Mouse (Mus musculus) spleen, adult 12 weeks (tissue): ENCODE measurements around the gene Noxo1.
"Not testable (repeated sequence)": the region's sequence is repeated elsewhere in the genome, so short reads cannot be mapped to it uniquely, and the experiment has no call there.

Source experiments
- DNase-seq: peaks from one replicate; pipeline ENCODE4 v3.0.0; 2022; ENCODE audit warnings: low spot score

Gene Noxo1

DNA sequence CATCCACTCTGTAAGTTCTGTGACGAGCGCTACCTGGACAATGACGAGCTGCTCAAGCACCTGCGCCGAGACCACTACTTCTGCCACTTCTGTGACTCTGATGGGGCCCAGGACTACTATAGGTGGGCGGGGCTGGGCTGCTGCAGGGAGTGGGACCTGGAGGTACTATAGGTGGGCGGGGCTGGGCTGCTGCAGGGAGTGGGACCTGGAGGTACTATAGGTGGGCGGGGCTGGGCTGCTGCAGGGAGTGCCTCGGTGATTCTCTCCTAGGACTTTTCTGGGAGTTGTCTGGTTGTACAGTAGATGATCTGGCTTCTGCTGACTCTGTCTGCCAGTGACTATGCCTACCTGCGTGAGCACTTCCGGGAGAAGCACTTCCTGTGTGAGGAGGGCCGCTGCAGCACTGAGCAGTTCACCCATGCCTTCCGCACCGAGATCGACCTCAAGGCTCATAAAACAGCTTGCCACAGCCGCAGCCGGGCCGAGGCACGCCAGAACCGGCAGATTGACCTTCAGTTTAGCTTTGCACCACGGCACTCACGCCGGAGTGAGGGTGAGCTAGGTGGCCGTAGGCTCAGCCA is 18.4 kb upstream of the Noxo1 start:
- DNase-seq, result no peak

DNA sequence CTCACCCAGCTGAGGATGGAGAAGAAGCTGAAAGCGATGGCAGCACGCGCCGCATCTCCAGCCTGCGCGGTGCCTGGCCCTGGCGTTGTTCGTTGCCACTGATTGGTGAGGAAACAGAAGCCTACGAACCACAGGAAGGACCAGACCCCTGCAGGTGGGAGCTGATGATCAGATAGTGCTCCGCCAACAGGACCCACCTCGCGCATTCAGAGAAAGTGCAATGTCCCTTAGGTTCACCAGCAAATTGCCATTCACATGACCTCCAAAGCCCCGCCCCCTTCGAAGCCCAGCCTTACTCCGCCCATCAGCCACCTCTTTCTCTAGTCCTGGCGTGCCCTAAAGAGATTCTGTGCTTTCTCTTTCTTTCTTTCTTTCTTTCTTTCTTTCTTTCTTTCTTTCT is 9.5 kb upstream of the Noxo1 start:
- peak; percentile 29 for DNase-seq

DNA sequence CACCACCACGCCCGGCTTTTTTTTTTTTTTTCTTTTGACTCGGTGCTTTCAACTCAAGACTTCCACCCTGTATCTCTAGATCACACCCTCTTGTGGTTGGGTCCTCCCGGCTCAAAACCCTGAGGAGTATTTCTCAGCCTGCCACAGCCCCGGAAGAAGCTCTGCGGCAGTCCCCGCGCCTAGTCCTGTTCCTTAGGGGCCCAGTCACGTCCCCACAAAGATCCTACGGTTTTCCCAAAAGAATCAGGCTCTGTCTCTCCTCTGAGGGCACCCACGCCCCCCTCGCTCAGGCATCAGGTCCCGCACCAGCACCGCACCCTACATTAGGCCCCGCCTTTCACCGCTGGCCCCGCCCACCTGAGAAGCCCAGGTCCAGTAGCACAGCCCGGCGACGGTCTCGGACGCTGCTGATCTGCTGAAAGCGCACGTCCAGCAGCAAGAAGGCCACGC is 8.9 kb upstream of the Noxo1 start:
- DNase-seq, result peak; percentile 52

DNA sequence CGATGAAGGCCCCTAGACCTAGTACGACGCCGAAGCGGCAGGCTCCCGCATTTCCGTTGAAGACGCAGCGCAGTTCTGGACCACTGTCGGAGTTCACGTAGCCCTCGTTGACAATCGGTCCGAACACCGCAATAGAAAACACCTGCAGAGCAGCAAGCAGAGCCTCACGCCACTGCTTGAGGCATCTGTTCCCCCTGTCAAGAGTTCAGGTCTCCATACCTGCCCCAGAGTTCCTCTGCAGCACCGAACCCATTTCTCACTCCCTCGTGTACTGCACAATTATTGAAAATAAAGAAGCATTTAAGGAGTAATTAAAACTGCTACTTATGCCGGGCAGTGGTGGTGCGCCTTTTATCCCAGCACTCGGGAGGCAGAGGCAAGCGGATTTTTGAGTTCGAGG is 8.4 kb upstream of the Noxo1 start:
- DNase-seq, result no peak

DNA sequence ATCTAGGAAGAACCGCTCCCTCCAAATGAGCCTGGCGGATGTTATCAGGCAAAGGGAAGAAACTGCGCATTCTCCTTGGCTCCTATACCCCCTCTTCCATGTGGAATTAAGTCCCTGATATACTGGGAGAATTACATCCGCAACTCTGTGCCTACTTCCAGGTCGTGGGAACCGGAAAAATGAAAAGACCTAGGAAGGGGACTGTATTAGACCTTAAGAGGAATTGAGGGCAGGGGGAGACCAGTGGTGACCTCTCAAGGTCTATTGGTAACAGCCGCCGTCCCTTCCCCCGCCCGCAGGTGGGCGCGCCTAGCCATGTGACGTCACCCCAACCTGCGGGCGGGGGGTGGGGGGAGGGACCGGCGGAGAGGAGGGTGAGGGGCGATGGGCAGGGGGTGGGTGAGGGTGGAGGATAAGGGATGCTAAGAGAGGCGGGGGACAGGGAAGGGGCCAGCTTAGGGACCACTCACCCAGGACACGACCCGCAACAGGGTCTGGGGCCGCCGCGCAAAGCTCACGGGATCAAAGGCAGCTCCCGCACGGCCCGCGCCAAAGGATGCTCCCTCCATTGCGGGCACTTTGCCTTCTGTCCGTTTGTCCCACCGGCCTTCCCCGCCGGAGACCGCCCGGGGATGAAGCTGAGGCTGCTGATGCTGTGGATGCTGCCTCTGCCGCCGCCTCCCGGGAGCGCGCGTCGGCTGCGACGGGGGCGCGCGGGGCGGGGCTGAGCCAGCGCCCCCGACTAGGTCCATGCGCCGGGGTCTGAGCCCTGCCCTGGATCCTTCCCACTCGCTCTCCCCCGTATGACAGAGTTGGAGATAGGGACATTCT is 6.6 kb upstream of the Noxo1 start, which contains the start of gene Syngr3:
Gene Syngr3, minus strand, starts transcription at position 705 of the 831 bp plus-strand sequence.
- no peak for DNase-seq

DNA sequence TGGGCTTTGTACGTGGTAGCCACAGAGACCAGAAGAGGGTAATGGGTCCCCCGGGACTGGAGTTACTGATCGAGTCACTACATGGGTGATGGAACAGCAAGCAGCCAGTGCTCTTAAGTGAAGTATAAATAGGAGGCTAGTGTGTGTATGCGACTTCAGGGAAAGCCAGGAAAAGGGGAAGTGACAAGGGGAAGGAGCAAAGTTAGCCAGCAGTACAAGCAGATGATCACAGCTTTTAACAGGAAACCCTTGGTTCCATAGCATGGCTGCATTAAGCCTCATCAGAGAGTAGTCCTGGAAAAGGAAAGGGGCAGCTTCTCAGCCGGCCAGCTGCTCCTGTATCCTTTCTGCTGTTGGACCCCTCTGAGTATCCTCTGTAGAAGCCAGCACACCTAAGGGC is 3.6 kb upstream of the Noxo1 start:
- DNase-seq, result no peak

DNA sequence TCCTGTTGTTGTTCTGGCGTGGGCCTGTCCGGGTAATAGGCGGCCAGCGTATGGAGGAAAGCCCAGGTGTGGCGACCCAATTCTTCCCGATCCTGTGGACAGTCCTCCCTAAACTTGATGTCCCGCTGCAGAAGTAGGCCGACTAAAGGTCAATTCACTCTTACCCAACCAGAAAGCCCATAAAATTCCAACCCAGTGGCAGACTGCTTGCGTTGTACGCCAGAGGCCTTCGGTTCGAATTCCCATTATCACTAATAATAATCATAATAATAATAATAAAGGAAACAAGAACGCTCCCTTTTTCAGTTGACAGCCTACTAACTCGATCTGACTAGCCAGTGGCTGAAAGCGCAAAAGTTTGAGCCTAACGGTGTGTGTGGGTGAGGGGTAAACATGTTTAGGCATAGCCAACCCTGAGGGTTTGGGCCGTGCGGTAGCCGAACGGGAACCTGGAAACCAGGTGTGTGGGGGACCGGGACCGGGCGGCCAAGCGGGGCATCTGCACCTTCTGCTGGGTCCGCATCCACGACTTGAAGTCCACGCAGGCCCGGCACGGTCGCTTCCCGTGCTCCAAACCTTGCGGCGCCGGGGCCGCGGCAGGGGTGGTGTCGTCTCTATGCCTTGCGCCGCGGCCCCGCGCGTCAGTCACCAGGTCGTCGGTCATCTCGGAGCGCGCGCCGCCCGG is 566 bp upstream of the Noxo1 start:
- DNase-seq, result no peak

DNA sequence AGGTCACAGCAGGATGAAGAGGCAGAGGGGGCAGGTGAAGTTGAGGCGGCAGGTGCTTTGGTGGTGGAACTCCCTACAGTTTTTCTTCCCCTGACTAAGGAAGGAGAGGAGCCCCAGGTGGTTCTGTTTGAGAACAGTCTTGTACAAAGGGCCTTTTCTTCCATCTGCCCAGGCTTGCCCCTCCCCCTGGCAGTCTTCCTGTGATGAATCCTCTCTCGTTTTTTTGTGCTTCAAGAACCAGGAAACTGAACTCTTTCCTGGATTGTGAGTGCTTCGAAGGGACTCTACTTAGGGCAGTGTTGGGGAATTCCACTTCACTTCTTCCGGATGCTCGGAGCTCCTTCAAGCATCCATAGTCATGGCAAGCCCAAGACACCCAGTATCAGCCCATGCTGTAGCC is 2.0 kb downstream of the Noxo1 start:
- no peak for DNase-seq

DNA sequence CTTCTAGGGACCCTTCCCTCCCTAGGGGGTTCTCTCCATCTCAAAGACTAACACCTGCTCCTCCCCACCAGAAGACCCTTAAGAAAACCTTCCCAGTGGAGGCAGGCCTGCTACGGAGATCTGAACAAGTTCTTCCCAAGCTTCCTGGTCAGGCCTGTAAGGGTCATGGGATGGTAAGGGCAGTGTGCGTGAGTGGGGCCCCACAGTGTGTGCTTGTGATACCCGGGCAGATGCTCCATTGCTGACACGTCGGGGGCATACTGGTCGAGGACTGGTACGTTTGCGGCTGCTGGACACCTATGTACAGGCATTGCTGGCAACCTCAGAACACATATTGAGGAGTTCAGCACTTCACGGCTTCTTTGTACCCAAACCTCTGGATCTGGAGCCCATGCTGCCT is 2.7 kb downstream of the Noxo1 start:
- no peak for DNase-seq

DNA sequence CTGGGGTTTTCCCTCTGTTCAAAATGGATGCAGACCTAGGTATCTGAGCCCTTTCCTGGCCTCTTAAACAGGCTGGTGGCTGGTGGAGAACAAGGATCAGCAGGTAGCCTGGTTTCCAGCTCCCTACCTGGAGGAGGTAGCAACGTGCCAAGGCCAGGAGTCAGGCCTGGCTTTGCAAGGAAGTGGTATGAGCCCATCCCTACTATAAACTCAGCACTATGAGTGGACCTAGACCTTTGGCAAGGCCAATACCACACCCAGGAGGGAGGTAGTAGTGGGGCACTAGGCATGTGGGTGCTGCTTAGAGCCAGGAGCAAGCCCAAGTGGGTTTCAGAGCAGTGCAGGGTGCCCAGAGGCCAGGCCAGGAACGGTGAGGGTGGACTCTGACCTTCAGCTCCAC is 3.4 kb downstream of the Noxo1 start:
- no peak for DNase-seq

DNA sequence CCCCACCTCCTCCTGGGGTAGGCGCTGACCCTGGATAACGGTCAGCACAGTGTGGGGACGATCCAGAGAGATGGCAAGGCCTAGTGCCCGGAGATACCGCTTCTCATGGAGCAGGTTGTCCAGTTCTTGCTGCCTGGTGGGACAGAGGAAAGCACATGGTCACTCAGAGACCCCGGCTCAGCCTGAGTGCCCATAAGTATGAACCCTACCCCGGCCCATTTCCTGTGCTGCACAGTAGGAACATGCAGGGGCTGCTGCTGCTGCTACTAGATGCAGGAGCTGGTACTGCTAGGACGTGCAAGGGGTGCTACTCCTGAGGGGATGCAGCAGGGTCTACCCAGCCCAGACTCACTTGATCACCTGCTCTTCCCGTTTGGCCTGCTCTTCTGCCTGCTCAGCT is 5.2 kb downstream of the Noxo1 start:
- DNase-seq, result no peak

DNA sequence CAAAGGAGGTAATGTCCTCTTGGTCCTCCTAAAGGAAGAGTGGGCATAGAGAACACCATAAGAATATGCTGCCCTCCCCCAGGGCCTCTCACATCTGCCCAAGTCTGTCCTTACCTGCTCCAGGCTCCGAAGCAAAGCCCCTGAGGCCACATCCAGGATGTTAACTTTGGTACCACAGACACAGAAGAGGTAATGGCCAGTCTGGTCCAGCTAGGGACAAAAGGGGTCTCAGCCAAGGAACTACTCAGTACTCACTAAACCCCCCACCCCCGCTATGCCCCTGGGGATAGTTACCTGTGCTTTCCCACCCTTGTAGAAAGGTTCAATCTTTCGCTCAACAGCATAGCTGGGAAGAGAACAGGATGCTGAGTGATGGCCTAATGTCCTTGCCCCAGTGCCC is 9.8 kb downstream of the Noxo1 start:
- DNase-seq, result no peak

DNA sequence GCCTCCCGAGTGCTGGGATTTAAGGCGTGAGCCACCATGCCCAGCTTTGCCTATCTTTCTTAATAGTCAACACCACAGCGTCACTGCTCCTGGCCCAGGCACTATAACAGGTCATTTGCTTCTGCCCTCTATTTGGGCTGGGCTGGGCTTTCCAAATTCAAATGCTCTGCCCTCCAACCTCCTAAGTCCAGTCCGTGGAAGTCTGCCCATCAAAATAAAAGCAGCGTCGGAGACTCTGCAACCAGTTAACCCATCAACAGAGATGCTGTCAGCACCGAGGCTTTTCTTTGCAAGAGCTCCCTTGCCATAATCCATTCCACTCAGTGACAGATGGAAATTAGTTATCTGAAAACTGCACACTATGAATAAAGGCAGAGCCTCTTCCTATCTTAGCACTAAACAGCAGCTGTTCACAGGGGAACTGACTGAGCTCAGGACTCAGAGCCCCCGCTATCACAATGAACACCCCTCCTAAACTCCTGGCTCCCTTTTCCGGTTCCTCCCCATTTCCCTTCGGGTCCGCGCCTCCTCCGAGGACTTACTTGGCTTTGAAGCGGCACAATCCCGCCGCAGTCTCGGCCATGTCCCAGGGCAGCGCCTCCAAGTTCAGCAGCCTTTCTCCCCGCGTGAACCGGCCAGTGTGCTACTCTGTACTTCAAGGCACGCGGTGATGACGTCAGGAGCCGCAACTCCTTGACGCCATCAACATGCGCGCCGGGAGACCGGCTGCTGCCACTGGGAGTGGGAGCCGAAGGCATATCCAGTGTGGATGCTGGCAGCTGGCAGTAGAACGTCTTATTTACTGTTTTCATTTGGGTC is 11.2 kb downstream of the Noxo1 start, which contains the start of gene Tbl3:
Gene Tbl3, minus strand, starts transcription at position 679 of the 819 bp plus-strand sequence.
- DNase-seq, result peak; percentile 88

DNA sequence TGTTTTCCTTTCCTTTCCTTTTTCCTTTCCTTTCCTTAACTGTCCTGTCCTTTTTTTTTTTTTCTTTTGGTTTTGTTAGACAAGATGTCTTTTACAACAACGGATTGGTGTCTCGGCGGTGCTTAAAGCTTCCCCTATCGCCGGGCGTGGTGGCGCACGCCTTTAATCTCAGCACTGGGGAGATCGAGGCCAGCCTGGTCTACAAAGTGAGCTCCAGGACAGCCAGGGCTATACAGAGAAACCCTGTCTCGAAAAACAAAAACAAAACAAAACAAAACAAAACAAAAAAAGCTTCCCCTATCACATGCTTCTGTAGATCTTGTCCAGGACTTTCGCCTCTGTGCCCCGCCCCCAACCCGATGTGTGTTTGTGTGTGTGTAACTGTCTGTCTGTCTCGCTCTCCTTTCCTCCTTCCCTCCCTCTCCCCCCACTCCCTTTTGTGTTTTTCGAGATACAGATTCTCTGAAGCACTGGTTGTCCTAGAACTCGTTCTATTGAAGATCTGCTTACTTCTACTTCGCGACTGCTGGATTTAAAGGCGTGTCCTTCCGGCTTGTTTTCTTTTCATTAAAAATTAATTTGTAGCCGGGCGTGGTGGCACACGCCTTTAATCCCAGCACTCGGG is 11.9 kb downstream of the Noxo1 start:
- DNase-seq, result no peak

DNA sequence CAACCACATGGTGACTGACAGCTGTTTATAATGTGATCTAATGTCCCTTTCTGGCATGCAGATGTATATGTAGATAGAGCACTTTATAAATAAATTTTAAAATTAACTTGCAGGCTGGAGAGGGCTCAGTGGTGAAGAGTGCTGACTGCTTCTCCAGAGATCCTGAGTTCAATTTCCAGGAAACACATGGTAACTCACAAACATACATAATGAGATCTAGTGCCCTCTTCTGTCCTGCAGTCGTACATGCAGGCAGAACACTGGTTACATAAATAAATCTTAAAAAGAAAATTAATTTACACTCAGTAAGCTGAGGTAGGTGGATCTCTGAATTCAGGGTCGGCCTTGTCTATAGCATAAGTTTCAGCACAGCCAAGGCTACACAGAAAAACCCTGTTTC is 12.6 kb downstream of the Noxo1 start:
- DNase-seq, result no peak

DNA sequence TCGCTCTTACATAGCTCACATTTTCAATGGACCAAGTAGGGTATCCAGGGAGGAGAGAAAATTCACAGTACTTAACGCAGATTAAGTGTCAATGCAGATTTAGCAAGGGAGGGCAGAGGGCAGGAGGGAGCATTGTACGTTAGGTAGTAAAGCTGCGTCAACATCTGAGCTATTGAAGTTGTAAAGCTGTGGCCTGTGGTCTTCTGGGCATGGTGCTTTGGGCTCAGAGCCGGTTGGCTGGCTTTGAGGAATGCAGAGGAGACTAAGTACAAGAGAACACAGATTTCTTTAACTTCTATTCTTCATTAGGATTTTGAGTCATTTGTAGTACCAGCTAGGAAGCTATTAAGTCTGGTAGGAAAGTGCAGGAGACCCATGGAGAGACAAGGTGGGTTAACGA is 19.5 kb downstream of the Noxo1 start:
- DNase-seq, result no peak

DNA sequence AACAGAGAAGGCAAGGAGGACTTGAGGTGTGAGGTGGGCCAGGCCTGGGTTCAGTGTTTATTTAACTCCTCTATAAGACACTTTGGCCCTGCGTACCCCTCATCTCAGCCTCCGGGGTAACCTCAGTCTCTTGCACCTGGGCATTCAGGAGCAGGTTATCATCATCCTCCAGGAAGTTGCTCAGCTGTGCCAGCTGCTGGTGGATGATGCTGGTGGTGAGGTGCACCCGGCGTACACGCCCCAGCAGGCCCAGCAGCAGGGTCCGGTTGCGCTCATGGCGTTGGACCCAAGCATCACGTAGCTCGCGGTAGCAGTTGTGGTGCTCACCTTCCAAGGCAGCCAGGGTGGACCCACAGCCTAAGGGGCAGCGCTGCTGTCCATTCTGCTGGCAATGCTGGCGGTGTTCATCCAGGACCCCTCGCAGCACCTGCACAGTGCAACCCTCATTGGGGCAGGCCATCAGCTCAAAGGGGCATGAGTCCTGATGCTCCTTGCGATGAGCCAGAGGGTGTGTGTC is 20.2 kb downstream of the Noxo1 start:
- no peak for DNase-seq

DNA sequence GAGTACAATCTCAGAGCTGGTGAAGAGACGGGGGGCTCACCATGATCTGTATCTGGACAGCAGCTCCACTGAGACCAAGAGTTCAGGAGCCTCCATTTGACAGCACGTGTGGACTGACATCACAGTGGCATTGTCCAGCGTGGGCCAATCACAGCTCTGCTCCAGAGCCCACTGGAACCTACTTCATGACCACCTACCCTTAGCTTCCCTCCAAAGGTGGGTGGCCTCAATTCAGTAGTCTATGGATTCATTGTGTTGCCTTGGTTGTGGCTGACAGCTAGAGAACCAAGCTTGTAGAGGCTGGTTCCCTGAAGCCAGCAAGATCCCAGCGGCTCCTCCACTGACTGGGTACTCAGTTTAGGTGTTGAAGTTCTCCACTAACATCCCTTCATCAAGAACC is 21.9 kb downstream of the Noxo1 start, which contains the start of the genes Rnf151 and Rps2:
Gene Rnf151, minus strand, starts transcription at position 121 of the 400 bp plus-strand sequence.
Gene Rps2, plus strand, starts transcription at position 174 of the 400 bp plus-strand sequence.
- no peak for DNase-seq

DNA sequence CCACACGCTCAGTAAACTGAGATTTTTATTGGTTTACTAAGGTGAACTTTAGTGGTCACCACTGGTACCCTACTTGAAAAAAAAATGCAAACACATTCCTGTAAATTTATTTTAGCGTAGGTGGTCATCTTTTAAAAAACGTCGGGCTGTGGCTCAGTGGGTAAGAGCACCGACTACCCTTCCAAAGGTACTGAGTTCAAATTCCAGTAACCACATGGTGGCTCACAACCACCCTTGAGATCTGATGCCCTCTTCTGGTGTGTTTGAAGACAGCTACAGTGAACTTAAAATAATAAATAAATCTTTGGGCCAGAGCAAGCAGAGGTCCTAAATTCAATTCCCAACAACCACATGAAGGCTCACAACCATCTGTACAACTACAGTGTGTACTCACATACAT is 22.9 kb downstream of the Noxo1 start:
- DNase-seq, result not testable (repeated sequence)

DNA sequence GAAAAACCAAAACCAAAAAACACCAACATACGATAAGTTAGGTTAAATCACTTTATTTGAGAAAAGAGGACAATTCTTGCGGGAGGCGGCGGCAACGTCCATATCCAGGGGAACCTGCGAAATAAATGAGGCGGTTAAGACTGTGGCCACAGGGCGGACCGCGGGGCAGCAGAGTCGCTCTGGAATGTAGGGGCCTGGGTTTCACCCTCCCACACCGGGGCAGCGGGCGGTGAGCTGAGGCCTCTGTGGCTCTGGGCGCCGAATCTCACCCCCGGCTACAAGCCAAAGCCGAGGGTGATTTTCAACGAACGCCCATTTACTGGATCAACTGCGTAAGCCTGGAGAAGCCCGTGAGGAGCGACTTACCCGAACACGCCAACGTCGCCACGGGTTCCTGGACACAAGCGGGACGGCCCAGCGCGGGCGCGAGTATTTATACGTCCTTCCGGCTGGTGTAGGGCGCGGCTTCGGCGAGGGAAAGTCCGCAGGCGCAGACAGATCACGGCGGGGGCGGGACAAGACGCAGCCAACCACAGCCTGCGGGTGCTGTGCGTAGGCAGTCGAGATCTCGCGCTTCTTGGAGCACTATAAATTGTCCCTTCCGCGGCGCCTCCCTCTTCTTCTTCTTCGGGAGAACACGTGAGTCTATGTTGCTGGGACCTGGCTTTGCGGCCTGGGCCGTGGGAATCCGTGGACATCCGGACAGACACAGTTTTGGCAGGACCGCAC is 23.6 kb downstream of the Noxo1 start:
- DNase-seq, result peak; percentile 92

DNA sequence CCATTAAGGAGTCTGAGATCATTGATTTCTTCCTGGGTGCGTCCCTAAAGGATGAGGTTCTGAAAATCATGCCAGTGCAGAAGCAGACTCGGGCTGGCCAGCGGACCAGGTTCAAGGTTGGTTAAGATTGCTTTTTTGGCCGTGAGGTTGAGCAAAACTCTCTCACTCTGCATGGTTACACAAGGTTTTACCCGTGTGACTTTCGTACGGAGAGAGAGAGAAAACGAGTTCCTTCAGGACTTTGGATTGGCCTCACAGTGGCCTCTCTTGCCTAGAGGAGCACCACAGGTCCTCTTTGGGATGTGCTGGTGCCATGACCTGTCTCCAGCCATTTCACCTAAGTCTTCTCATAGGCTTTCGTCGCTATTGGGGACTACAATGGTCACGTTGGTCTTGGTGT is 24.6 kb downstream of the Noxo1 start:
- not testable (repeated sequence) for DNase-seq
